Mouse (Mus musculus) heart, adult 2 months (tissue): ENCODE data around the gene Mip.
"Not testable (repeated sequence)": the region's sequence is repeated elsewhere in the genome, so short reads cannot be mapped to it uniquely, and the experiment has no call there.

ENCODE experiments used
- CTCF ChIP-seq: fragments of 200-600 bp; IDR thresholded peaks from 2 replicates; pipeline ENCODE4 v1.8.1; 2022; ENCODE audit warnings: antibody characterized with exemption, mild to moderate bottlenecking, moderate library complexity
- POLR2A ChIP-seq: fragments of 200-500 bp; IDR thresholded peaks from 2 replicates; pipeline ENCODE4 v1.6.1; 2011; ENCODE audit warnings: mild to moderate bottlenecking, low read depth, low read length, control low read depth; ENCODE audit not compliant: insufficient read depth

DNA sequence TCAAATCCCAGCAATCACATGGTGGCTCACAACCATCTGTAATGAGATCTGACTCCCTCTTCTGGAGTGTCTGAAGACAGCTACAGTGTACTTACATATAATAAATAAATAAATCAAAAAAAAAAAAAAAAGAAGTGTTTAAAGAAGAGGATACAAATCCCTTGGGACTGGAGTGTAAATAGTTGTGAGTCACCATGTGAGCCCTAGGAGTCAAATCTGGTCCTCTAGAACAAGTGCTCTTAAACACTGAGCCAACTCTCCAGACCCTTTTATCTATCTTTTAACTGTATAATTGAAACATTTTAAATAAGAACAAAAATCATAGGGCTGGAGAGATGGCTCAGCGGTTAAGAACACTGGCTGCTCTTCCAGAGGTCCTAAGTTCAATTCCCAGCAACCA lies 49.7 kb downstream of the Mip start:
- not testable (repeated sequence) for TF ChIP-seq CTCF, POLR2A
